Mouse (Mus musculus) midbrain, embryonic 14.5 days (tissue): Measurements from ENCODE around the gene Zfp385a. TPM values are rescaled to one million over a fixed set of nuclear protein-coding genes. Genes with fewer than 3 reads are reported as not detected.
A peak's percentile ranks its signal among the peaks of the same experiment; 100 is the strongest.

Experiments used
- ATAC-seq: fragments of 200-750 bp; cut with Nextera tagmentation; 2 replicates; pipeline ENCODE4 v1.8.0; 2017; ENCODE audit warnings: moderate number of reproducible peaks, moderate library complexity; ENCODE audit not compliant: low FRiP score, low TSS enrichment
- DNase-seq: peaks from one replicate; pipeline ENCODE4 v3.0.0-alpha.2; 2015
- H3K27ac ChIP-seq: fragments of 300-500 bp; sonication (generic); replicated peaks from 2 replicates; pipeline ENCODE4 v1.5.1; 2014; ENCODE audit warnings: mild to moderate bottlenecking, low read depth, low read length, moderate library complexity
- H3K27me3 ChIP-seq: fragments of 300-500 bp; sonication (generic); 2 replicates; pipeline ENCODE4 v1.6.1; 2014; ENCODE audit warnings: low read length, control low read depth, mixed read lengths; ENCODE audit not compliant: control insufficient read depth, insufficient read depth
- H3K36me3 ChIP-seq: fragments of 300-500 bp; sonication (generic); 2 replicates; pipeline ENCODE4 v1.6.1; 2014; ENCODE audit warnings: low read length, control low read depth; ENCODE audit not compliant: control insufficient read depth, insufficient read depth
- H3K4me1 ChIP-seq: fragments of 300-500 bp; sonication (generic); 2 replicates; pipeline ENCODE4 v1.6.1; 2014; ENCODE audit warnings: mild to moderate bottlenecking, antibody characterized with exemption, low read length, control low read depth; ENCODE audit not compliant: control insufficient read depth, insufficient read depth
- H3K4me2 ChIP-seq: fragments of 300-500 bp; sonication (generic); 2 replicates; pipeline ENCODE4 v1.6.1; 2014; ENCODE audit warnings: mild to moderate bottlenecking, low read length, moderate library complexity
- H3K4me3 ChIP-seq: fragments of 300-500 bp; sonication (generic); replicated peaks from 2 replicates; pipeline ENCODE4 v1.5.1; 2014; ENCODE audit warnings: low read depth, low read length
- H3K9ac ChIP-seq: fragments of 300-500 bp; sonication (generic); replicated peaks from 2 replicates; pipeline ENCODE4 v1.6.1; 2014; ENCODE audit warnings: mild to moderate bottlenecking, low read length, moderate library complexity
- H3K9me3 ChIP-seq: fragments of 300-500 bp; sonication (generic); 2 replicates; pipeline ENCODE4 v1.6.1; 2016; ENCODE audit warnings: low read length, control low read depth, mixed read lengths; ENCODE audit not compliant: control insufficient read depth
- WGBS: fragments of 180-500 bp; shearing (Covaris S2); extraction: QIAGEN DNeasy Blood & Tissue Kit; methylation state at CpG from one replicate; pipeline ENCODE4 v1.1.7; 2014; 5-methylcytosine and 5-hydroxymethylcytosine counted together
- polyA plus RNA-seq: library from polyadenylated mRNA; unstranded; fragments of >200 nt; fragmentation: Nextera tagmentation; extraction: Ambion mirVana; gene quantifications from 2 replicates; pipeline ENCODE4 v1.2.1, GENCODE M21; 2014

The Zfp385a gene
- polyA plus RNA-seq, 1 experiment from 2014 or later, result 20.9 TPM

- no peak overlapping the region for H3K27ac ChIP-seq
- no peaks in the 10 kb centered on the region for H3K9me3 ChIP-seq
- WGBS, result 56% methylated on average over 1 of the region's 1 CpGs
- H3K4me3 ChIP-seq, result no peak overlapping the region
- peaks cover 18% of the 10 kb centered on the region for H3K4me1 ChIP-seq
- ATAC-seq (no peak), DNase-seq (no peak)
- no peaks in the 10 kb centered on the region for H3K27me3 ChIP-seq
- 0 out of 2 replicates have a peak overlapping the region, but pooled peaks have one; percentile 4 for H3K4me2 ChIP-seq
- H3K9ac ChIP-seq, result no peak overlapping the region
- peaks cover 32% of the 10 kb centered on the region for H3K36me3 ChIP-seq
Observed at GRCm38 (mm10) chr15:103321076-103321475, 18.8 kb downstream of the Zfp385a start.

GRCm38 (mm10) chr15:103318201-103318816 lies 21.6 kb downstream of the Zfp385a start:
- Histone ChIP-seq H3K4me2 (no peak overlapping the region), H3K27ac (no peak overlapping the region), H3K4me3 (no peak overlapping the region), H3K27me3 (no peaks in the 10 kb centered on the region), H3K4me1 (peaks cover 18% of the 10 kb centered on the region), H3K9me3 (no peaks in the 10 kb centered on the region), H3K9ac (no peak overlapping the region), H3K36me3 (peaks cover 44% of the 10 kb centered on the region)
- ATAC-seq, result no peak
- 78% methylated on average over 3 of the region's 3 CpGs for WGBS
- no peak for DNase-seq

GRCm38 (mm10) chr15:103317731-103318130 lies 22.2 kb downstream of the Zfp385a start:
- no peak for ATAC-seq
- WGBS, result 91% methylated on average over 8 of the region's 8 CpGs
- Histone ChIP-seq H3K27me3 (no peaks in the 10 kb centered on the region), H3K27ac (no peak overlapping the region), H3K9me3 (no peaks in the 10 kb centered on the region), H3K36me3 (peaks cover 44% of the 10 kb centered on the region), H3K4me3 (no peak overlapping the region), H3K4me1 (peaks cover 18% of the 10 kb centered on the region), H3K9ac (no peak overlapping the region), H3K4me2 (no peak overlapping the region)
- DNase-seq, result no peak

- Histone ChIP-seq H3K4me3 (no peak overlapping the region), H3K9me3 (no peaks in the 10 kb centered on the region), H3K4me1 (peaks cover 12% of the 10 kb centered on the region), H3K27me3 (no peaks in the 10 kb centered on the region), H3K4me2 (no peak overlapping the region), H3K36me3 (peaks cover 44% of the 10 kb centered on the region), H3K9ac (no peak overlapping the region), H3K27ac (no peak overlapping the region)
- DNase-seq (no peak), ATAC-seq (no peak)
Observed at GRCm38 (mm10) chr15:103317120-103317519, 22.8 kb downstream of the Zfp385a start.

- DNase-seq, result no peak
Observed at GRCm38 (mm10) chr15:103315979-103316776, 23.7 kb downstream of the Zfp385a start.

GRCm38 (mm10) chr15:103315011-103315502 lies 24.8 kb downstream of the Zfp385a start:
- Histone ChIP-seq H3K4me2 (peak overlapping the region; percentile 42), H3K9ac (peak overlapping the region; percentile 37), H3K27ac (peak overlapping the region; percentile 27; the same call in 1 of the 2 replicates), H3K36me3 (peaks cover 44% of the 10 kb centered on the region), H3K27me3 (no peaks in the 10 kb centered on the region), H3K4me1 (peaks cover 5% of the 10 kb centered on the region; the same call in 1 of the 2 replicates), H3K9me3 (no peaks in the 10 kb centered on the region), H3K4me3 (0 out of 2 replicates have a peak overlapping the region, but pooled peaks have one; percentile 2)
- DNase-seq (peak; percentile 87), ATAC-seq (peak; percentile 72)
- 1% methylated on average over 18 of the region's 18 CpGs for WGBS

More at GRCm38 (mm10) chr15:103315979-103316776, 23.7 kb downstream of the Zfp385a start:
- Histone ChIP-seq H3K36me3 (peaks cover 44% of the 10 kb centered on the region), H3K9me3 (no peaks in the 10 kb centered on the region), H3K4me2 (no peak overlapping the region), H3K4me3 (no peak overlapping the region), H3K9ac (no peak overlapping the region; the same call in 1 of the 2 replicates), H3K27ac (no peak overlapping the region), H3K27me3 (no peaks in the 10 kb centered on the region), H3K4me1 (peaks cover 5% of the 10 kb centered on the region; the same call in 1 of the 2 replicates)
- 87% methylated on average over 10 of the region's 10 CpGs for WGBS
- no peak for ATAC-seq

GRCm38 (mm10) chr15:103314181-103314580 lies 25.7 kb downstream of the Zfp385a start:
- 30% methylated on average over 21 of the region's 22 CpGs for whole genome bisulfite sequencing
- Histone ChIP-seq H3K4me2 (peak overlapping the region; percentile 42; the same call in 1 of the 2 replicates), H3K27ac (0 out of 2 replicates have a peak overlapping the region, but pooled peaks have one; percentile 2), H3K9ac (0 out of 2 replicates have a peak overlapping the region, but pooled peaks have one; percentile 37), H3K9me3 (no peaks in the 10 kb centered on the region), H3K4me3 (no peak overlapping the region), H3K36me3 (peaks cover 42% of the 10 kb centered on the region), H3K4me1 (peaks cover 5% of the 10 kb centered on the region; the same call in 1 of the 2 replicates), H3K27me3 (no peaks in the 10 kb centered on the region)
- DNase-seq, result no peak
- peak; percentile 29; the same call in 1 of the 2 replicates for ATAC-seq

GRCm38 (mm10) chr15:103313495-103314095 lies 26.3 kb downstream of the Zfp385a start:
- H3K9ac ChIP-seq, result 0 out of 2 replicates have a peak overlapping the region, but pooled peaks have one; percentile 13

More at GRCm38 (mm10) chr15:103313495-103314095, 26.3 kb downstream of the Zfp385a start:
- H3K4me3 ChIP-seq, result no peak overlapping the region
- 8% methylated on average over 18 of the region's 18 CpGs for WGBS
- H3K27ac ChIP-seq, result 0 out of 2 replicates have a peak overlapping the region, but pooled peaks have one; percentile 2
- H3K27me3 ChIP-seq, result no peaks in the 10 kb centered on the region; the same call in 1 of the 2 replicates
- peak overlapping the region; percentile 42; the same call in 1 of the 2 replicates for H3K4me2 ChIP-seq
- ATAC-seq (no peak), DNase-seq (peak; percentile 93)
- peaks cover 8% of the 10 kb centered on the region; the same call in 1 of the 2 replicates for H3K4me1 ChIP-seq
- H3K36me3 ChIP-seq, result peaks cover 36% of the 10 kb centered on the region
- no peaks in the 10 kb centered on the region for H3K9me3 ChIP-seq
